ENCODE assay signal across 8 mouse cellular contexts in genomic region chr15:11753216-11753615, GRCm38 (mm10).
A peak's percentile ranks its signal among the peaks of the same experiment; 100 is the strongest.
DNase-seq lines count a peak whose midpoint lies in the region; ATAC-seq lines count a peak whose summit lies in the region.

No protein-coding gene starts in this region.

- H3K9me3 ChIP-seq in kidney, embryonic 14.5 days (ENCODE audit: control insufficient read depth, low read length): no peaks in the 10 kb centered on the region
- H3K9me3 ChIP-seq in limb, embryonic 10.5 days (replicated peaks): no peaks in the 10 kb centered on the region

- ATAC-seq in kidney, embryonic 14.5 days (ENCODE audit: low FRiP score, low TSS enrichment): peak; percentile 77; the same call in 1 of the 2 replicates

- H3K4me1 ChIP-seq in kidney, embryonic 14.5 days (ENCODE audit: control insufficient read depth, insufficient read depth, low read length): no peaks in the 10 kb centered on the region
- H3K4me1 ChIP-seq in limb, embryonic 10.5 days: no peaks in the 10 kb centered on the region

- H3K4me2 ChIP-seq in kidney, embryonic 14.5 days (replicated peaks; ENCODE audit: low read depth, low read length): no peak overlapping the region

- no peaks in the 10 kb centered on the region for H3K36me3 ChIP-seq in kidney, embryonic 14.5 days (ENCODE audit: control insufficient read depth, insufficient read depth, low read length)
- no peaks in the 10 kb centered on the region for H3K36me3 ChIP-seq in limb, embryonic 10.5 days

- WGBS in kidney, embryonic 14.5 days: 20% methylated on average over 3 of the region's 3 CpGs
- WGBS in limb, embryonic 10.5 days: 23% methylated on average over 3 of the region's 3 CpGs

- peak; percentile 24 for DNase-seq in gastrocnemius, adult 18-20 months (ENCODE audit: low spot score)
- DNase-seq in gastrocnemius, adult 8-10 months (ENCODE audit: low spot score in 2 of 2): no peak
- DNase-seq in adrenal gland, adult 18-20 months (ENCODE audit: low spot score in 2 of 2): peak; percentile 32 to 36
- DNase-seq in frontal cortex, postnatal 25 days (ENCODE audit: low spot score in 2 of 2): peak; percentile 17 to 49
- DNase-seq in limb, embryonic 10.5 days (ENCODE audit: low spot score): peak; percentile 33
- DNase-seq in right cerebral cortex, postnatal 10 days (ENCODE audit: low spot score in 2 of 2): peak; percentile 50 to 66
- DNase-seq in spleen, postnatal 4 days (ENCODE audit: low spot score in 2 of 2): no peak

- H3K27ac ChIP-seq in kidney, embryonic 14.5 days (ENCODE audit: low read depth, low read length): no peak overlapping the region
- no peak overlapping the region for H3K27ac ChIP-seq in limb, embryonic 10.5 days

- H3K27me3 ChIP-seq in kidney, embryonic 14.5 days (ENCODE audit: control insufficient read depth, insufficient read depth, low read length): no peaks in the 10 kb centered on the region
- 0 out of 2 replicates have a peak, but pooled peaks cover 5% of the 10 kb centered on the region for H3K27me3 ChIP-seq in limb, embryonic 10.5 days (ENCODE audit: low read depth, poor library complexity, severe bottlenecking)

- H3K9ac ChIP-seq in kidney, embryonic 14.5 days (ENCODE audit: low read depth, low read length): no peak overlapping the region

- no peak overlapping the region for H3K4me3 ChIP-seq in kidney, embryonic 14.5 days (ENCODE audit: low read length)
- H3K4me3 ChIP-seq in limb, embryonic 10.5 days: no peak overlapping the region

Comparison
In these comparisons a context has a peak if more than half of its experiments do, and no peak if none do; other contexts are left out.
1. DNase-seq: peak in gastrocnemius, adult 18-20 months (single experiment), adrenal gland, adult 18-20 months (2 of 2), frontal cortex, postnatal 25 days (2 of 2), limb, embryonic 10.5 days (single experiment) and right cerebral cortex, postnatal 10 days (2 of 2); none in gastrocnemius, adult 8-10 months (0 of 2) and spleen, postnatal 4 days (0 of 2).